Mouse (Mus musculus) lung, postnatal 0 days (tissue): ENCODE measurements at regions not wholly inside any gene's neighbourhood (a gene's known extent, or its start where the extent isn't known, plus 50 kb on each side); places are given as distances from the start of the nearest gene placed in this dataset.

Source experiments
- CTCF ChIP-seq: IDR thresholded peaks from 2 replicates; pipeline ENCODE4 v1.5.1; 2016; ENCODE audit warnings: antibody characterized with exemption, mild to moderate bottlenecking
- EP300 ChIP-seq: IDR thresholded peaks from 2 replicates; pipeline ENCODE4 v1.6.1; 2016; ENCODE audit warnings: antibody characterized with exemption, mild to moderate bottlenecking, control low read depth

DNA sequence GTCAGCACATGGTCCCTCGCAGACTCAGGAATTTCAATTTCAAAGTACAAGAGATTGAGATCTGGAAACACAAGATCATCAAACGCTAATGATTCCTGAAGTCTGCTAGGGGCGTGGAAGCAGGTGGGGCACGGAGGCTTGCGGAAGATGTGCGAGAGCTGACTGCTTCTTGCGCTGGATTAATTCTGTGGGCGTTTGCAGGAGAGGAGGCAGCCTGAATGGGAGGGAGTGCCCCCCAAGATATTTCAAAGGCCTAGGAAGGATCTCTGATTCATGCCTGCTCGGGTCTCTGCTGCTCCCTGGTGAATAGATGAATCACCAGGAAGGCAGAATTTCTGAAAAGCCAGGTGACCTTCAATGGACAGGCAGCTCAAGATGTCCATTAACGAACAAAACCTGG lies 442.1 kb downstream of the Tmem114 start:
- TF ChIP-seq CTCF: no peak
- no peak for TF ChIP-seq EP300
